Mouse (Mus musculus): ENCODE measurements around the gene Btbd35f20. TPM values are rescaled to one million over a fixed set of nuclear protein-coding genes. Genes with fewer than 3 reads are reported as not detected.

The Btbd35f20 gene
- not detected in 4 replicates for total RNA-seq (2023)

DNA sequence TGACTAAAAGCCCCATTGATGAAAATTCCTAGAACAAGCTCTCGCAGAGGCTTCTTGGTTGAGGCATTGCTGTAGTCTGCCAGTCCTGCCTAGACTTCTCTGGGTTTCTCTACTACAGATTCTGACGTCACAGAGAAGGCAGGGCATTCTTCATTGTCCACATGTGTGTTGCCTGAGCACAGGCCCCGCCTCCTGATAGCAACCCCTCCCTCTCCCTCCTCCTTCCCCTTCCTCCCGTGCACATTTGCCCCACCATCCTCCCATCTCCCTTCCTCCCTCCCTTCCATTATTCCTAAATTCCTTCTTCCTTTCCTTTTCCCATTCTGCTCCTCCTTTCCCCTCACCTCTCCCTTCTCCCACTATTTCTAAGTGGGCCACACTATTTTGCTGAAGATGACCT is at the start of gene Btbd35f20:
Gene Btbd35f20, minus strand, starts transcription at position 101 of the 400 bp plus-strand sequence.

Other genes starting within 250 kb of the Btbd35f20 start
- gene Btbd35f28, start 94.7 kb downstream of the Btbd35f20 start, total RNA-seq (2023) = not detected in 4 replicates
- not detected in 4 replicates for gene Btbd35f17, start 79.4 kb upstream of the Btbd35f20 start, total RNA-seq (2023)